Mouse (Mus musculus) MEL (cell line): ENCODE measurements around the gene Ube2o. TPM values are rescaled to one million over a fixed set of nuclear protein-coding genes. Genes with fewer than 3 reads are reported as not detected.

Source experiments
- DNase-seq: peaks from one replicate; pipeline ENCODE4 v3.0.0; 2011; ENCODE audit warnings: low read depth, low spot score
- H3K27ac ChIP-seq: 2 replicates; pipeline ENCODE4 v1.5.1; 2012; ENCODE audit warnings: low read depth, mild to moderate bottlenecking, control low read depth, low read length, moderate library complexity; ENCODE audit not compliant: control insufficient read depth
- H3K27me3 ChIP-seq, 2 experiments: fragments of 150-350 bp in 1 of 2; sonication (generic) in 1 of 2; 2 replicates each; pipeline ENCODE4 v1.6.1; 2012; ENCODE audit warnings: low read length in 2 of 2, mild to moderate bottlenecking in 2 of 2, improper control_type of control experiment in 1 of 2, moderate library complexity in 1 of 2; ENCODE audit not compliant: insufficient read depth in 2 of 2, control insufficient read depth in 1 of 2
- H3K36me3 ChIP-seq, 2 experiments: 2 replicates each; pipeline ENCODE4 v1.6.1; 2012 to 2014; ENCODE audit warnings: low read length in 2 of 2, improper control_type of control experiment in 1 of 2, inconsistent platforms in 1 of 2, mild to moderate bottlenecking in 1 of 2; ENCODE audit not compliant: insufficient read depth in 2 of 2, control insufficient read depth in 1 of 2
- H3K4me1 ChIP-seq, 2 experiments: fragments of 150-350 bp in 1 of 2; sonication (generic) in 1 of 2; 2 replicates each; pipeline ENCODE4 v1.6.1; 2012; ENCODE audit warnings: low read length in 2 of 2, improper control_type of control experiment in 1 of 2, mild to moderate bottlenecking in 1 of 2; ENCODE audit not compliant: insufficient read depth in 2 of 2, control insufficient read depth in 1 of 2
- H3K4me3 ChIP-seq, 2 experiments: fragments of 150-350 bp in 1 of 2; sonication (generic) in 1 of 2; 2 replicates each; pipeline ENCODE4 v1.5.1; 2012; ENCODE audit warnings: low read depth in 2 of 2, low read length in 2 of 2, mild to moderate bottlenecking in 2 of 2, moderate library complexity in 2 of 2, control low read depth in 1 of 2, improper control_type of control experiment in 1 of 2; ENCODE audit not compliant: control insufficient read depth in 1 of 2, insufficient read depth in 1 of 2
- H3K79me2 ChIP-seq: 2 replicates; pipeline ENCODE4 v1.6.1; 2012; ENCODE audit warnings: mild to moderate bottlenecking, low read length, moderate library complexity; ENCODE audit not compliant: control insufficient read depth, poor library complexity, insufficient read depth
- H3K9ac ChIP-seq: 2 replicates; pipeline ENCODE4 v1.6.1; 2012; ENCODE audit warnings: low read depth, mild to moderate bottlenecking, control low read depth, low read length, moderate library complexity; ENCODE audit not compliant: control insufficient read depth, poor library complexity, severe bottlenecking
- H3K9me3 ChIP-seq: fragments of 150-350 bp; sonication (generic); replicated peaks from 2 replicates; pipeline ENCODE4 v1.6.1; 2012; ENCODE audit warnings: mild to moderate bottlenecking, low read length, improper control_type of control experiment, moderate library complexity; ENCODE audit not compliant: insufficient read depth
- BHLHE40 ChIP-seq: IDR thresholded peaks from 2 replicates; pipeline ENCODE4 v1.6.1; 2012; ENCODE audit warnings: low read depth, mild to moderate bottlenecking, inconsistent platforms, low read length, improper control_type of control experiment, borderline replicate concordance
- CHD1 ChIP-seq: IDR thresholded peaks from 2 replicates; pipeline ENCODE4 v1.6.1; 2012; ENCODE audit warnings: low read depth, mild to moderate bottlenecking, inconsistent platforms, low read length, improper control_type of control experiment
- CHD2 ChIP-seq: IDR thresholded peaks from 2 replicates; pipeline ENCODE4 v1.6.1; 2011; ENCODE audit warnings: low read length, improper control_type of control experiment
- CTCF ChIP-seq, 3 experiments: IDR thresholded peaks in 2 of 3; conservative IDR thresholded peaks in 1 of 3; 2 replicates each; pipeline ENCODE4 v1.5.1; 2011 to 2012; ENCODE audit warnings: low read length in 3 of 3, low read depth in 2 of 3, mild to moderate bottlenecking in 2 of 3, improper control_type of control experiment in 1 of 3, inconsistent platforms in 1 of 3, mixed read lengths in 1 of 3, moderate library complexity in 1 of 3; ENCODE audit not compliant: control insufficient read depth in 1 of 3, insufficient read depth in 1 of 3, poor library complexity in 1 of 3, severe bottlenecking in 1 of 3
- ELF1 ChIP-seq: IDR thresholded peaks from 2 replicates; pipeline ENCODE4 v1.6.1; 2014; ENCODE audit warnings: low read depth, mild to moderate bottlenecking, inconsistent platforms, low read length, improper control_type of control experiment, moderate library complexity
- GABPA ChIP-seq: IDR thresholded peaks from 2 replicates; pipeline ENCODE4 v1.6.1; 2012; ENCODE audit warnings: low read depth, mild to moderate bottlenecking, inconsistent platforms, low read length, improper control_type of control experiment, moderate library complexity
- GATA1 ChIP-seq: IDR thresholded peaks from 2 replicates; pipeline ENCODE4 v1.6.1; 2011; ENCODE audit warnings: low read depth, low read length, improper control_type of control experiment
- HCFC1 ChIP-seq: IDR thresholded peaks from 2 replicates; pipeline ENCODE4 v1.6.1; 2012; ENCODE audit warnings: low read depth, mild to moderate bottlenecking, inconsistent platforms, low read length, improper control_type of control experiment, moderate library complexity
- JUND ChIP-seq: IDR thresholded peaks from 2 replicates; pipeline ENCODE4 v1.6.1; 2011; ENCODE audit warnings: low read depth, mild to moderate bottlenecking, improper control_type of control experiment, low read length
- KAT2A ChIP-seq: conservative IDR thresholded peaks from 2 replicates; pipeline ENCODE4 v1.6.1; 2012; ENCODE audit warnings: low read depth, low read length, improper control_type of control experiment, inconsistent platforms
- MAFK ChIP-seq: IDR thresholded peaks from 2 replicates; pipeline ENCODE4 v1.6.1; 2011; ENCODE audit warnings: low read depth, mild to moderate bottlenecking, low read length, improper control_type of control experiment, borderline replicate concordance
- MAZ ChIP-seq: IDR thresholded peaks from 2 replicates; pipeline ENCODE4 v1.6.1; 2012; ENCODE audit warnings: low read depth, mild to moderate bottlenecking, inconsistent platforms, low read length, improper control_type of control experiment
- MEF2A ChIP-seq: IDR thresholded peaks from 2 replicates; pipeline ENCODE4 v1.6.1; 2014; ENCODE audit warnings: low read depth, mild to moderate bottlenecking, inconsistent platforms, low read length, improper control_type of control experiment; ENCODE audit not compliant: poor library complexity, insufficient replicate concordance, severe bottlenecking; ENCODE audit errors: extremely low read depth
- MYC ChIP-seq: IDR thresholded peaks from 2 replicates; pipeline ENCODE4 v1.6.1; 2011; ENCODE audit warnings: low read depth, mild to moderate bottlenecking, low read length, improper control_type of control experiment, moderate library complexity
- NELFE ChIP-seq: IDR thresholded peaks from 2 replicates; pipeline ENCODE4 v1.6.1; 2011; ENCODE audit warnings: low read depth, low read length, improper control_type of control experiment
- POLR2A ChIP-seq, 2 experiments: IDR thresholded peaks; 2 replicates each; pipeline ENCODE4 v1.6.1; 2011 to 2012; ENCODE audit warnings: low read length in 2 of 2, mild to moderate bottlenecking in 2 of 2, control low read depth in 1 of 2, improper control_type of control experiment in 1 of 2, low read depth in 1 of 2, moderate library complexity in 1 of 2; ENCODE audit not compliant: control insufficient read depth in 1 of 2, insufficient read depth in 1 of 2, poor library complexity in 1 of 2
- POLR2AphosphoS2 ChIP-seq: IDR thresholded peaks from 2 replicates; pipeline ENCODE4 v1.6.1; 2011; ENCODE audit warnings: low read length, improper control_type of control experiment
- RAD21 ChIP-seq: IDR thresholded peaks from 2 replicates; pipeline ENCODE4 v1.6.1; 2011; ENCODE audit warnings: mild to moderate bottlenecking, low read depth, low read length, improper control_type of control experiment
- RCOR1 ChIP-seq: IDR thresholded peaks from 2 replicates; pipeline ENCODE4 v1.6.1; 2012; ENCODE audit warnings: low read depth, mild to moderate bottlenecking, inconsistent platforms, low read length, improper control_type of control experiment
- SIN3A ChIP-seq: IDR thresholded peaks from 2 replicates; pipeline ENCODE4 v1.6.1; 2012; ENCODE audit warnings: low read length, improper control_type of control experiment, inconsistent platforms
- SMC3 ChIP-seq: IDR thresholded peaks from 2 replicates; pipeline ENCODE4 v1.6.1; 2011; ENCODE audit warnings: low read depth, low read length, improper control_type of control experiment
- TAL1 ChIP-seq: IDR thresholded peaks from 2 replicates; pipeline ENCODE4 v1.6.1; 2012; ENCODE audit warnings: mild to moderate bottlenecking, inconsistent platforms, low read length, moderate library complexity, mixed read lengths
- TBP ChIP-seq: IDR thresholded peaks from 2 replicates; pipeline ENCODE4 v1.8.0; 2011; ENCODE audit warnings: low read depth, low read length, improper control_type of control experiment
- UBTF ChIP-seq: IDR thresholded peaks from 2 replicates; pipeline ENCODE4 v1.6.1; 2012; ENCODE audit warnings: low read depth, mild to moderate bottlenecking, inconsistent platforms, low read length, improper control_type of control experiment, moderate library complexity, borderline replicate concordance; ENCODE audit not compliant: insufficient read depth
- USF1 ChIP-seq: IDR thresholded peaks from 2 replicates; pipeline ENCODE4 v1.6.1; 2014; ENCODE audit warnings: low read depth, mild to moderate bottlenecking, inconsistent platforms, low read length, improper control_type of control experiment, moderate library complexity
- USF2 ChIP-seq, 2 experiments: IDR thresholded peaks; 2 replicates each; pipeline ENCODE4 v1.6.1; 2011 to 2012; ENCODE audit warnings: improper control_type of control experiment in 2 of 2, low read length in 2 of 2, borderline replicate concordance in 1 of 2, inconsistent platforms in 1 of 2, low read depth in 1 of 2, mild to moderate bottlenecking in 1 of 2; ENCODE audit not compliant: insufficient read depth in 1 of 2
- ZC3H11A ChIP-seq: IDR thresholded peaks from 2 replicates; pipeline ENCODE4 v1.6.1; 2012; ENCODE audit warnings: low read depth, mild to moderate bottlenecking, inconsistent platforms, low read length, improper control_type of control experiment
- ZKSCAN1 ChIP-seq: IDR thresholded peaks from 2 replicates; pipeline ENCODE4 v1.6.1; 2012; ENCODE audit warnings: low read depth, mild to moderate bottlenecking, inconsistent platforms, low read length, improper control_type of control experiment, moderate library complexity
- ZNF384 ChIP-seq: IDR thresholded peaks from 2 replicates; pipeline ENCODE4 v1.6.1; 2012; ENCODE audit warnings: low read depth, mild to moderate bottlenecking, inconsistent platforms, low read length, improper control_type of control experiment
- polyA plus RNA-seq, 2 experiments: library from polyadenylated mRNA; stranded (reverse) in 1 of 2; unstranded in 1 of 2; fragments of >175 nt in 1 of 2; fragments of >200 nt in 1 of 2; gene quantifications; 2 replicates each; pipeline versions ENCODE4 v1.2.1 to v1.2.4; 2012; ENCODE audit warnings: low replicate concordance in 2 of 2, low read depth in 1 of 2; ENCODE audit not compliant: insufficient read length in 2 of 2, insufficient read depth in 1 of 2, missing spikeins in 1 of 2
- total RNA-seq: library from RNA; depleted of rRNA; stranded (reverse); fragments of 300-350 nt; gene quantifications from 2 replicates; pipeline ENCODE4 v1.2.3, GENCODE M21; 2012

Gene Ube2o
- total and polyA plus RNA-seq, 3 experiments, result 22.9 to 42.8 TPM; not detected in 1

- TF ChIP-seq POLR2A (IDR thresholded peaks at IDR 0.05; ENCODE audit: control insufficient read depth in 1 of 2, insufficient read depth in 1 of 2, low read depth in 1 of 2, low read length in 2 of 2, poor library complexity in 1 of 2) (no peak), NELFE (no peak), BHLHE40 (no peak), ZKSCAN1 (no peak), CHD2 (no peak), KAT2A (no peak), ZNF384 (no peak), ELF1 (no peak), TBP (no peak), MAZ (no peak), RCOR1 (no peak), SIN3A (no peak), MYC (no peak), MEF2A (no peak), GABPA (no peak)
- H3K9ac ChIP-seq, result no peak overlapping the region
- no peak for DNase-seq
- no peaks in the 10 kb centered on the region for H3K27me3 ChIP-seq
- no peak overlapping the region for H3K4me3 ChIP-seq
- H3K36me3 ChIP-seq, result no peaks in the 10 kb centered on the region; a peak in 1 of 4 replicates
- no peaks in the 10 kb centered on the region for H3K9me3 ChIP-seq
- peaks cover 3 to 5% of the 10 kb centered on the region in 2 experiments; a peak in 1 of 4 replicates for H3K4me1 ChIP-seq
- peaks cover 10% of the 10 kb centered on the region for H3K79me2 ChIP-seq
- no peak overlapping the region for H3K27ac ChIP-seq
These were observed 25.7 kb downstream of the Ube2o start for GRCm38 (mm10) chr11:116555572-116555971.

- peak; percentile 81 for DNase-seq
- peaks cover 0 to 4% of the 10 kb centered on the region in 2 experiments; a peak in 2 of 4 replicates for H3K36me3 ChIP-seq
- H3K79me2 ChIP-seq, result peaks cover 10% of the 10 kb centered on the region
- peaks cover 8 to 15% of the 10 kb centered on the region in 2 experiments; a peak in 3 of 4 replicates for H3K4me1 ChIP-seq
- H3K4me3 ChIP-seq, result no peak overlapping the region
- TF ChIP-seq USF1 (no peak), RCOR1 (no peak), CHD1 (no peak), BHLHE40 (no peak), GABPA (no peak), MYC (no peak), MAZ (no peak), SMC3 (peak; percentile 87), RAD21 (peak; percentile 50), ZC3H11A (peak; percentile 36), POLR2A (IDR thresholded peaks at IDR 0.05; ENCODE audit: control insufficient read depth in 1 of 2, insufficient read depth in 1 of 2, low read depth in 1 of 2, low read length in 2 of 2, poor library complexity in 1 of 2) (no peak), KAT2A (no peak), HCFC1 (no peak), JUND (no peak), USF2 (IDR thresholded peaks at IDR 0.05; ENCODE audit: borderline replicate concordance in 1 of 2, insufficient read depth in 1 of 2, low read depth in 1 of 2, low read length in 2 of 2) (no peak), MAFK (no peak), GATA1 (no peak), UBTF (no peak), TAL1 (no peak), CTCF (IDR thresholded peaks at IDR 0.05 in 2 of 3, conservative IDR thresholded peaks at IDR 0.05 in 1 of 3; ENCODE audit: control insufficient read depth in 1 of 3, insufficient read depth in 1 of 3, low read depth in 2 of 3, low read length in 3 of 3, poor library complexity in 1 of 3, severe bottlenecking in 1 of 3) (peak; percentile 69 to 81 (median 81)), ZNF384 (no peak), POLR2AphosphoS2 (no peak)
- no peak overlapping the region for H3K9ac ChIP-seq
- no peaks in the 10 kb centered on the region for H3K27me3 ChIP-seq
- no peaks in the 10 kb centered on the region for H3K9me3 ChIP-seq
- no peak overlapping the region for H3K27ac ChIP-seq
These were observed 26.9 kb downstream of the Ube2o start for GRCm38 (mm10) chr11:116554171-116554878.
